Mouse (Mus musculus): ENCODE measurements at regions not wholly inside any gene's neighbourhood (a gene's known extent, or its start where the extent isn't known, plus 50 kb on each side); places are given as distances from the start of the nearest gene placed in this dataset.

DNA sequence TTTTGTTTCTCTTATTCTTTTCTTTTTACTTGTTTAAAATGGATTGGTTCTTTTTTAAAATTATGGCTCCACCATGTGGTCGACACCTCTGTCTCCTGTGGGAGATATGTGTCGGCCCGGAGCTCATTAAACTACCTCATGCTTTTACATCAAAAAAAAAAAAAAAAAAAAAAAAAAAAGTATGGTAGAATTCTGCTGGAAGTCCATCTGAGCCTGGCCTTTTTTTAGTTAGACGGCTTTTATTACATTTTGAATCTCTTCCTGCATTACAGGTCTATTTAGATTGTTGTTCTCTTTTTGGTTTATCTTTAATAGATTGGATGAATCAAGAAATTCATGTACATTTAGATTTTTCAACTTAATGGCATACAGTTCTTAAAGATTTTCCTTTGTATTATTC is 350.8 kb upstream of the Ascc3 start:
- no peaks in the 10 kb centered on the region for H3K27me3 ChIP-seq
- H3K36me3 ChIP-seq (ENCODE audit: poor library complexity, severe bottlenecking): no peaks in the 10 kb centered on the region
- H3K4me1 ChIP-seq: no peaks in the 10 kb centered on the region
- H3K9me3 ChIP-seq (replicated peaks): no peaks in the 10 kb centered on the region
- no peak for ATAC-seq
- H3K27ac ChIP-seq: no peak overlapping the region
- no peak overlapping the region for H3K4me2 ChIP-seq
- 80% methylated on average over 4 of the region's 4 CpGs for WGBS
- H3K9ac ChIP-seq: no peak overlapping the region
- H3K4me3 ChIP-seq: no peak overlapping the region

DNA sequence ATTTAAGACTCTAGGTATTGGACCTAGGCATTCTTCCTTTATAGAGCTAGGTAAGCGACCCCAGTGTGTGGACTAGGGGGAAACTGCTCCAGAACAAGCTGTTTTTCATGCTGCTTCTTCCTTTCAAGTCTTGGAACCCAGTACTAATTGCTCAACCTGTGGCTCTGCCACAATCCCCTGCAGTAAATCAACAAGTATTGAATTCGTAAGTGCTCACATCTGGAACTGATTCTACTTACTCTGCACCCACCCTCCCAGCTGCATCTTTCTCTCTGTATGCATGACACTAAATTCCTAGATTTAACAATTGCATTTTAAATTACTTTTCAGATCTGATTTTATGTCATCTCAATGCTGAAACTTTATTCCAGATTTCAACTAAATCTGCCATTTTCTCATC is 388.9 kb upstream of the Ascc3 start:
- no peak overlapping the region for H3K4me2 ChIP-seq
- no peak overlapping the region for H3K9ac ChIP-seq
- no peaks in the 10 kb centered on the region for H3K27me3 ChIP-seq
- 78% methylated on average over 2 of the region's 2 CpGs for WGBS
- H3K4me3 ChIP-seq: no peak overlapping the region
- H3K4me1 ChIP-seq: peaks cover 9% of the 10 kb centered on the region
- no peaks in the 10 kb centered on the region for H3K9me3 ChIP-seq (replicated peaks)
- no peak overlapping the region for H3K27ac ChIP-seq
- ATAC-seq: no peak
- H3K36me3 ChIP-seq (ENCODE audit: poor library complexity, severe bottlenecking): no peaks in the 10 kb centered on the region

DNA sequence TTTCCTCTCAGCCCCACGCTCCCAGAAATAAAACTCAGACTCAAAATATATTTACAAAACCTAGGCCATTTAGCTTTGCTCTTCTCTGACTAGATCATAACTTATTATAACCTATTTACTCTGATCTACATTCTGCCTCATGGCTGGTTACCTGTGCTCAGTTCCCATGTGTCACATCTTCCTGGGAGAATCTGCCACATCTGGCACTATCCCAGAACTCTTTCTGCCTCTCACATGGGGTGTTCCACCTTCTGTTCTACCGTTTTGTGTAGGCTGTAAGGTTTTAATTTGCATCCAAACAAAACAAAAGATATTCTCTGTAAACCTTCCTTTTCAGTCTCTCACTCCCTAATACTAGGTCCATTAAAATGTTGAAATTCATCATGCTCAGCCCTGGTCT is 390.8 kb upstream of the Ascc3 start:
- WGBS: 62% methylated on average over 2 of the region's 2 CpGs

DNA sequence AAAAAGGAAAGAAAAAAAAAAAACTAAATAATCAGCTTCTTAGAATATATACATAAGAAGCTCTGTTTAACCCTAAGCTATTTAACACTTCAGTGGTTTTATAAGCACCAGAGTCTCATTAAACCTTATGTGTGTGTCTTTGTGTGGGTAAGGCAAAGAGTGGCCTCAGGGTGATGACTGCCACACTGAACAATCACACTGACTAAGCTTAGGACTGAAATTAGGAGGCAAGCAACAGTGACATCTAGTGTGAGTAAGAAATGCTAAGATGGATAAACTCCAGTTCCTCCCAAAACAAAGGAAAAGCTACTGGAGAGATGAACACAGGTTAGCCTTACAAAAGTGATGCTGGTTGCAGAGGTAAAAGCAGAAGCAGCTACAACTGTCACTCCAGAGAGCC is 392.6 kb upstream of the Ascc3 start:
- H3K27me3 ChIP-seq: no peaks in the 10 kb centered on the region
- no peak overlapping the region for H3K27ac ChIP-seq

More for the DNA sequence above, 390.8 kb upstream of the Ascc3 start:
- peaks cover 10% of the 10 kb centered on the region for H3K4me1 ChIP-seq
- no peak overlapping the region for H3K9ac ChIP-seq
- no peak overlapping the region for H3K4me2 ChIP-seq
- no peaks in the 10 kb centered on the region for H3K9me3 ChIP-seq (replicated peaks)
- H3K36me3 ChIP-seq (ENCODE audit: poor library complexity, severe bottlenecking): no peaks in the 10 kb centered on the region
- H3K4me3 ChIP-seq: no peak overlapping the region
- no peak overlapping the region for H3K27ac ChIP-seq
- no peak for ATAC-seq
- no peaks in the 10 kb centered on the region for H3K27me3 ChIP-seq

DNA sequence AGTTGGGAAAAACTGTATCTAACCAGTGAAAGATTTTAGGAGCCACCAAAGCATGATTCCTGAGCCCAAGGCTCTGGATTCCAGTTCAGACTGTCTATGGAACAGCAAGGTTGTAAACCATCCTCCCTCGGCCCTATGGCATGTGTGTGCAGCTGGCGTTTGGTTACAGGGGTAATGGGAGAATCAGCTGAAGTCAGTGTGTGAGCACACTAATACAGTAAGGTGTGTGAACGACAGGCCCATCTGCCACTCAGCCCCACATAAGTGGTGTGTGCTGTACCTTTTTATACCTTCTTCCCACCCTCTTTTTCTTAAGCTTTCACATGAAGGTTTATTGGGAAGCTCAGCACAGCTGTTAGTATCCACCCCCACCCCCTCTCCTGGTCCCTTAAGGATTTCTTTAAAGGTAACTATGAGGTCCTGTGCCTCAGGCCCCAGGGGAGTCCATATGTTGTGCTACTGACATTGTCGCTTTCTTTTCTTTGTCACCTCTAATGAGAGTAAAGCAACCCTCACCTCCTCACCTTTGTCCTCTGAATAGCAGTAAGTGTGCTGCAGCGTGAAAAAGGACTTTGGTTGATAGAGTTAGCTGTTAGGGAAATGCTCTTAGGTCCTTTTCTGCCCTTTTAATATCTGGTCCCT is 394.5 kb upstream of the Ascc3 start:
- no peak overlapping the region for H3K4me2 ChIP-seq
- H3K36me3 ChIP-seq (ENCODE audit: poor library complexity, severe bottlenecking): no peaks in the 10 kb centered on the region
- WGBS: 44% methylated on average over 5 of the region's 5 CpGs
- H3K27ac ChIP-seq: peak overlapping the region; percentile 44
- no peak overlapping the region for H3K4me3 ChIP-seq
- peaks cover 10% of the 10 kb centered on the region for H3K4me1 ChIP-seq
- H3K9ac ChIP-seq: no peak overlapping the region
- no peaks in the 10 kb centered on the region for H3K9me3 ChIP-seq (replicated peaks)
- ATAC-seq: peak; percentile 27; the same call in 1 of the 2 replicates
- H3K27me3 ChIP-seq: no peaks in the 10 kb centered on the region

More for the DNA sequence above, 392.6 kb upstream of the Ascc3 start:
- Histone ChIP-seq H3K4me1 (peaks cover 10% of the 10 kb centered on the region), H3K4me3 (no peak overlapping the region), H3K9me3 (replicated peaks) (no peaks in the 10 kb centered on the region), H3K36me3 (ENCODE audit: poor library complexity, severe bottlenecking) (no peaks in the 10 kb centered on the region), H3K9ac (no peak overlapping the region), H3K4me2 (no peak overlapping the region)
- peak; percentile 89 for ATAC-seq

DNA sequence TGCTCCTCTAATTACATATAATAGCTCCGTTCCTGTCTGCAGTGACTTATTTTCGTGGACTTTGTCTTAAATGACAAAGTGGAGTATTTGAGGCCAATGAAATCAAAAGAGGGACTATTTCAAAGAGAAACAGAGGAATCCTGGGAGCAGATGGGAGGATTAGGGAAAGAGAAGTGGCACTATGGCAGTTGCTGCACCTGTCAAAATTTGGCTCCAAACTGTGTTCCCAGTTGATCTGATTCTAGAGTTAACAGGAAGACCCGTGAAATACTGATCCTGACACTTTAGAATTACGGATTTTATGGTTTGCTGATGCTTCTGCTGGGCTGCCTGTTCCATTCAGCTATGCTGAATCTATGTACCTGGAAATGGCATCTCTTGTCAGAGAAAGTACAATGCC is 401.7 kb upstream of the Grik2 start:
- Histone ChIP-seq H3K4me2 (no peak overlapping the region), H3K4me3 (no peak overlapping the region), H3K27me3 (no peaks in the 10 kb centered on the region), H3K9ac (no peak overlapping the region), H3K9me3 (replicated peaks) (no peaks in the 10 kb centered on the region), H3K27ac (no peak overlapping the region), H3K36me3 (ENCODE audit: poor library complexity, severe bottlenecking) (no peaks in the 10 kb centered on the region), H3K4me1 (no peaks in the 10 kb centered on the region)
- 50% methylated on average over 4 of the region's 4 CpGs for WGBS
- no peak for ATAC-seq

DNA sequence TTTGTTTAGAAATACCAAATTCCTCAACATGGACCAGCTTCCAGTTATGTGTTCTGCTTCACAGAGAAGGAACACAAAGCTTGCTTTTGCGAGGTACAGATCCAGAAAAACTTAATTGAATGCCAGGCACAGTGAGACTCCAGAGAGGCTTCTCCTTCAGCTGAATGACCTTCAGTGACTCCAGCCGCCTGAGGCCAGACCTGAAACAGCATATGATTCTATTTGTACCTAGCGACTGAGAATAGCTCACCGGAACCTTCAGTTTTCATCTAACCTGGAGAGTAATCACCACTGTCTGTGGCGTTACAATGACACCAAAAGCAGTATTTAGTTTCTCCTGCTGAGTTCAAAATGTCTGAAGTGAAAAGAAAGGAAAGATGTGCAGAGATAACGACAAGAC is 380.6 kb upstream of the Grik2 start:
- ATAC-seq: no peak
- no peaks in the 10 kb centered on the region for H3K4me1 ChIP-seq
- no peak overlapping the region for H3K9ac ChIP-seq
- WGBS: 64% methylated on average over 6 of the region's 6 CpGs
- H3K27ac ChIP-seq: no peak overlapping the region
- H3K9me3 ChIP-seq (replicated peaks): no peaks in the 10 kb centered on the region
- H3K27me3 ChIP-seq: no peaks in the 10 kb centered on the region
- no peaks in the 10 kb centered on the region for H3K36me3 ChIP-seq (ENCODE audit: poor library complexity, severe bottlenecking)
- no peak overlapping the region for H3K4me3 ChIP-seq
- H3K4me2 ChIP-seq: no peak overlapping the region

DNA sequence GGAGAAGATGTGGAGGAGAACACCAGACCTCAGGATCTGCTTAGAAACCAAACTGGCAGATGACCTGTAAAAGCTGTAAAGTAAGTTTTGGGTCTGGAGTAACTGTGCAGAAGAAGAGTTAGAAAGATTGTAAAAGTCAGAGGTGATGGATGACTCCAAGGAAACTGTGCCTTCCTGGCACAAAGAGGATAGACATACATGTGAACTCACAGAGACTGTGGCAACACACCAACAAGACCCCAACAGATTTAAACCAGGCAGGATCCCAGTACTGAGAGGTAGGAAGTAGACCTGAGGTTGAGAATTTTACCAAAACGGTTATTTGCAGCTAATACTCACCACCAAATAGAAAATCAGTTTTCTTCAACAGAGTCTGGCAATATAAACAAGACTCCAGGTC is 349.8 kb upstream of the Grik2 start:
- Histone ChIP-seq H3K4me1 (no peaks in the 10 kb centered on the region), H3K4me3 (no peak overlapping the region), H3K36me3 (ENCODE audit: poor library complexity, severe bottlenecking) (no peaks in the 10 kb centered on the region), H3K9me3 (replicated peaks) (no peaks in the 10 kb centered on the region), H3K4me2 (no peak overlapping the region), H3K9ac (no peak overlapping the region), H3K27ac (no peak overlapping the region), H3K27me3 (no peaks in the 10 kb centered on the region)
- 82% methylated on average over 1 of the region's 1 CpGs for WGBS
- ATAC-seq: no peak

DNA sequence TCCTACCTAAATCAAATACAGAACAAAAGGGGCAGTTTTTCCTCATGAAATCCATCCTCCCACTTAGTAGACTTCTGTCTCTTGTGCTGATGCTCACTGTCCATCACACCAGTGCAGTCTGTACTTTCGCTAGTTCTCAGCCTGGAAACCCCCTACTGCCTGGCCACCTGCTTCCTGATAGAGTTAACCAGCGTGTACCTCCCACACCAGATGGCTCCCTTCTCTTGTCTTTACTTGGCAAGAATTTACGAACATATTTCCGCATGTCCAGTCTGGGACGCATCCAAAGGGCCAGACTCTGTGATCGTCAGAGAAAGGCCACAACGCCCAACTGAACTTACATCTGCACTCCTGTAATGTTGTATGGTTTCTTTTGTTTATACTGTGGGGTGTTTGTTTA is 349.2 kb upstream of the Grik2 start:
- H3K4me3 ChIP-seq: no peak overlapping the region
- H3K9ac ChIP-seq: no peak overlapping the region
- no peak overlapping the region for H3K27ac ChIP-seq
- peak; percentile 71; the same call in 1 of the 2 replicates for ATAC-seq
- no peaks in the 10 kb centered on the region for H3K36me3 ChIP-seq (ENCODE audit: poor library complexity, severe bottlenecking)
- H3K27me3 ChIP-seq: no peaks in the 10 kb centered on the region
- no peaks in the 10 kb centered on the region for H3K9me3 ChIP-seq (replicated peaks)
- WGBS: 72% methylated on average over 7 of the region's 7 CpGs
- no peak overlapping the region for H3K4me2 ChIP-seq
- no peaks in the 10 kb centered on the region for H3K4me1 ChIP-seq

DNA sequence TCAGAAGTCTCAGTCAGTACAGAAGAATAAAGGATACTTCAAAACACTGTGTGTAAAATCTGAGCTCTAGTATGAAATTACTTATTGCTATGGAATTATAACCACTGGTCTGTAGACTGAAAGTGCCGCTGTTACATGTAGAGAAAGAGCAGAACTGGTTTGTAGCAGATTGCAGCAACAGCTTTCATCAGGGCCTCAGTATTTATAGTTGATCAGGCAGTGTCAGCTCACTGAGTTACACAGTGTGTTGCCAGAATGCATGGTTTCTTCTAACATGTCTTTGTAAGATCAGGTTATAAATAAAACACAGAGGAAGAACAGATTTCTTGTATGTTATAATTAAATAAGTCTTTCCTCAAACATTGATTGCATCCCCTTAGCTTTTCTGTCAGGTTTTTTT is 347.6 kb upstream of the Grik2 start:
- ATAC-seq: no peak
- Histone ChIP-seq H3K36me3 (ENCODE audit: poor library complexity, severe bottlenecking) (no peaks in the 10 kb centered on the region), H3K27me3 (no peaks in the 10 kb centered on the region), H3K4me3 (no peak overlapping the region), H3K4me1 (no peaks in the 10 kb centered on the region), H3K9ac (no peak overlapping the region), H3K4me2 (no peak overlapping the region), H3K9me3 (replicated peaks) (no peaks in the 10 kb centered on the region), H3K27ac (no peak overlapping the region)
- WGBS: 92% methylated on average over 1 of the region's 1 CpGs

DNA sequence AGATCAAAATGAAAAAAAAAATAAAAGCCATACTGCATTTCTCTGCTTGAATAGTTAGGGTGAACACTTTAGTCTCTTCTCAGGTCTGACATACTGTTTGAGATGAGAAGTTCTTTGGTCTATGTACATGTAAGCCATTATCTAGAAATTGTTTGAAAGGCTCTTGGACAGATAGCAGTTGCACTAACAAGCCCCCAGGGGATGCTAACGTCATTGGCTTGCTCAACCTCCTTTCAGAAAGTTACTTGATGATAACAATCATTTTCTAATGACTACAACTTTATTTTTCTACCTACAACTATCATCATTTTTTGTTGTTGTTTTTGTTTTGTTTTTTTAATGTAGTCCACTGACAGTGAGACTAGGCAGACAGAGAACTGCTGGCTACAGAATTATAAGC is 346.9 kb upstream of the Grik2 start:
- Histone ChIP-seq H3K27me3 (no peaks in the 10 kb centered on the region), H3K4me2 (no peak overlapping the region), H3K4me3 (no peak overlapping the region), H3K9ac (no peak overlapping the region), H3K36me3 (ENCODE audit: poor library complexity, severe bottlenecking) (no peaks in the 10 kb centered on the region), H3K4me1 (no peaks in the 10 kb centered on the region), H3K9me3 (replicated peaks) (no peaks in the 10 kb centered on the region), H3K27ac (no peak overlapping the region)
- ATAC-seq: no peak
- 51% methylated on average over 1 of the region's 1 CpGs for WGBS
